Mouse (Mus musculus): ENCODE measurements around the gene Hoxc4. TPM values are rescaled to one million over a fixed set of nuclear protein-coding genes. Genes with fewer than 3 reads are reported as not detected.

Gene Hoxc4
- polyA plus RNA-seq, 1 experiment from 2014 or later = not detected

DNA sequence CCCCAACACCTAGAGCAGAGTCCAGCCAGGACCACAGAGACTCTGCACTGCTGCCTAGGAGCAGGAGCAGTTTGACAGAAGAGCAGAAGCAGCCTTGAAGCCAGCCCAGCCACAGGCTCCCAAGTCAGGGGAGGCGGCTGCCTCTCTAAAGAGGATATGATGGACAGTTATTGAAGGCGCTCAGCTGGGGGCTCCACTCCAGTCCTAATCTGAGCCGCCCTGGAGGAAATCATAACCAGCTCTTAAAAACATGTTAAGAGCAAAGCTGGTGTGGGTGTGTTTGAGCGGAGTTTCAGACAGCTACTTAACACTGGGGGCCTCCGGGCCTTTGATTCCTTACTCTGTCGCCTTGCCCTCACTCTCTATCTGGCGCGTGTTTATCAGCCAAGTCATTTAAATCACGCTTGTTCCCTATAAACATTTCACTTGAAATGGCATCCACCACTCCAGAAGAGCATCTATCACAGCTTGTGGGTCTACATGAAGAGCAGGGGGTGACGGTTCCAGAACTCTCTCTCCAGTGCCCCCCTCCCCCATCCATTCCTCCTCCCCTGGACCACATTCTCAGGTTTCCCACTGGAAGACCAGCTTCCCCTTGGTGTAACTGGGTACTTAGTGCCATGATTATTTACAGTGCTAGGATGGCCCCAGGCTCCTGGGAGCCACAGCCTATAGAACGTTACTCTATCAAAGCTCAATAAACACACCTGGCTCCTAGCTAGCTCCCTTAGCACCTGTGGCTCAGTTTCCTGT, 56.1 kb downstream of the Hoxc4 start:
- no peak for DNase-seq (ENCODE audit: low spot score)
- WGBS = 52% methylated on average over 11 of the region's 11 CpGs
- no peaks in the 10 kb centered on the region for H3K36me3 ChIP-seq (ENCODE audit: control insufficient read depth, insufficient read depth, low read length)
- ATAC-seq = no peak
- no peak overlapping the region for H3K27ac ChIP-seq (ENCODE audit: low read depth, low read length)
- no peak overlapping the region for H3K9ac ChIP-seq (ENCODE audit: low read length)
- H3K4me2 ChIP-seq (ENCODE audit: low read length) = no peak overlapping the region
- no peaks in the 10 kb centered on the region for H3K9me3 ChIP-seq (replicated peaks; ENCODE audit: control insufficient read depth, low read length)
- H3K4me1 ChIP-seq (ENCODE audit: control insufficient read depth, insufficient read depth, low read length) = no peaks in the 10 kb centered on the region
- H3K27me3 ChIP-seq (replicated peaks; ENCODE audit: control insufficient read depth, insufficient read depth, low read length) = peaks cover 33% of the 10 kb centered on the region
- H3K4me3 ChIP-seq (ENCODE audit: low read depth, low read length) = no peak overlapping the region

GRCm38 (mm10) chr15:103077673-103078072, 58.9 kb downstream of the Hoxc4 start:
- no peaks in the 10 kb centered on the region for H3K9me3 ChIP-seq (replicated peaks; ENCODE audit: control insufficient read depth, low read length)
- H3K4me1 ChIP-seq (ENCODE audit: control insufficient read depth, insufficient read depth, low read length) = no peaks in the 10 kb centered on the region
- ATAC-seq (no peak), DNase-seq (ENCODE audit: low spot score) (no peak)
- H3K4me3 ChIP-seq (ENCODE audit: low read depth, low read length) = no peak overlapping the region
- H3K9ac ChIP-seq (ENCODE audit: low read length) = no peak overlapping the region
- H3K36me3 ChIP-seq (ENCODE audit: control insufficient read depth, insufficient read depth, low read length) = no peaks in the 10 kb centered on the region
- 77% methylated on average over 2 of the region's 2 CpGs for WGBS
- peaks cover 30% of the 10 kb centered on the region for H3K27me3 ChIP-seq (replicated peaks; ENCODE audit: control insufficient read depth, insufficient read depth, low read length)
- H3K27ac ChIP-seq (ENCODE audit: low read depth, low read length) = no peak overlapping the region
- no peak overlapping the region for H3K4me2 ChIP-seq (ENCODE audit: low read length)

DNA sequence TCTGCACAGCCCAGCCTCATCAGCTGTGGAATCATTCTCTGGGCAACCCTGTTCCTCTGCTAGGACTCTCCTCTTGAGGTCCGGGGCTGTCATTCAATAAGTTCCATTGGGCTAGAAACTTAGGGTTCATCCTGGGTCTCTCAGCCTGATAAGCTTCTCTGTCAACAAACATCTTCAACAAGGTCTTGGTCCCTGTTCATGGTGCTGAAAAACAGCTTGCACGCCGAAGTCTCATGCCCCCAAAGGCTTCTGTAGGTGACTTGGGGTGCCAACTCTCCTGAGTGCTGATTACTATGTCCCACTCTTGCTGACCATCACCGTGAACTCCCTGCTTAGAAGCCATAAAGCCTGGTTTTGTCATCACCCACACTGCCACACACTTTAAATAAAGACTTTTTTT, 63.9 kb downstream of the Hoxc4 start:
- DNase-seq (ENCODE audit: low spot score) (no peak), ATAC-seq (no peak)
- Histone ChIP-seq H3K27me3 (replicated peaks; ENCODE audit: control insufficient read depth, insufficient read depth, low read length) (peaks cover 70% of the 10 kb centered on the region), H3K4me2 (ENCODE audit: low read length) (no peak overlapping the region), H3K36me3 (ENCODE audit: control insufficient read depth, insufficient read depth, low read length) (no peaks in the 10 kb centered on the region), H3K4me1 (ENCODE audit: control insufficient read depth, insufficient read depth, low read length) (peaks cover 15% of the 10 kb centered on the region), H3K9me3 (replicated peaks; ENCODE audit: control insufficient read depth, low read length) (no peaks in the 10 kb centered on the region), H3K27ac (ENCODE audit: low read depth, low read length) (no peak overlapping the region), H3K4me3 (ENCODE audit: low read depth, low read length) (no peak overlapping the region), H3K9ac (ENCODE audit: low read length) (no peak overlapping the region)
- 65% methylated on average over 4 of the region's 4 CpGs for WGBS

GRCm38 (mm10) chr15:103083598-103083997, 64.9 kb downstream of the Hoxc4 start:
- DNase-seq (ENCODE audit: low spot score) (no peak), ATAC-seq (no peak)
- Histone ChIP-seq H3K4me3 (ENCODE audit: low read depth, low read length) (no peak overlapping the region), H3K27me3 (replicated peaks; ENCODE audit: control insufficient read depth, insufficient read depth, low read length) (peaks cover 77% of the 10 kb centered on the region), H3K27ac (ENCODE audit: low read depth, low read length) (no peak overlapping the region), H3K36me3 (ENCODE audit: control insufficient read depth, insufficient read depth, low read length) (no peaks in the 10 kb centered on the region), H3K9ac (ENCODE audit: low read length) (no peak overlapping the region), H3K9me3 (replicated peaks; ENCODE audit: control insufficient read depth, low read length) (no peaks in the 10 kb centered on the region), H3K4me2 (ENCODE audit: low read length) (no peak overlapping the region), H3K4me1 (ENCODE audit: control insufficient read depth, insufficient read depth, low read length) (peaks cover 15% of the 10 kb centered on the region)
- 82% methylated on average over 1 of the region's 1 CpGs for WGBS

- H3K27me3 ChIP-seq (replicated peaks; ENCODE audit: control insufficient read depth, insufficient read depth, low read length) = peaks cover 82% of the 10 kb centered on the region
- H3K4me2 ChIP-seq (ENCODE audit: low read length) = no peak overlapping the region
- WGBS = 67% methylated on average over 1 of the region's 1 CpGs
- no peak overlapping the region for H3K27ac ChIP-seq (ENCODE audit: low read depth, low read length)
- no peaks in the 10 kb centered on the region for H3K36me3 ChIP-seq (ENCODE audit: control insufficient read depth, insufficient read depth, low read length)
- no peaks in the 10 kb centered on the region for H3K9me3 ChIP-seq (replicated peaks; ENCODE audit: control insufficient read depth, low read length)
- no peak overlapping the region for H3K4me3 ChIP-seq (ENCODE audit: low read depth, low read length)
- peaks cover 15% of the 10 kb centered on the region for H3K4me1 ChIP-seq (ENCODE audit: control insufficient read depth, insufficient read depth, low read length)
- ATAC-seq (no peak), DNase-seq (ENCODE audit: low spot score) (no peak)
- no peak overlapping the region for H3K9ac ChIP-seq (ENCODE audit: low read length)
Measured at GRCm38 (mm10) chr15:103084944-103085343, 66.2 kb downstream of the Hoxc4 start.

- peak; percentile 51 for DNase-seq (ENCODE audit: low spot score)
- peak; percentile 52 for ATAC-seq
- H3K9me3 ChIP-seq (replicated peaks; ENCODE audit: control insufficient read depth, low read length) = no peaks in the 10 kb centered on the region
- H3K4me1 ChIP-seq (ENCODE audit: control insufficient read depth, insufficient read depth, low read length) = peaks cover 15% of the 10 kb centered on the region
- H3K4me3 ChIP-seq (ENCODE audit: low read depth, low read length) = peak overlapping the region; percentile 25
- H3K27me3 ChIP-seq (replicated peaks; ENCODE audit: control insufficient read depth, insufficient read depth, low read length) = peaks cover 83% of the 10 kb centered on the region
- H3K36me3 ChIP-seq (ENCODE audit: control insufficient read depth, insufficient read depth, low read length) = no peaks in the 10 kb centered on the region
- WGBS = under 1% methylated on average over 60 of the region's 61 CpGs
- H3K9ac ChIP-seq (ENCODE audit: low read length) = peak overlapping the region; percentile 18; the same call in 1 of the 2 replicates
- no peak overlapping the region for H3K27ac ChIP-seq (ENCODE audit: low read depth, low read length)
- peak overlapping the region; percentile 50 for H3K4me2 ChIP-seq (ENCODE audit: low read length)
Measured at GRCm38 (mm10) chr15:103085831-103086671, 67.3 kb downstream of the Hoxc4 start.

MicroRNA genes within 50 kb of the gene (microRNA counts, 519-probe panel; counts per million panel counts)
- microRNA mmu-miR-615-3p (not detected), microRNA mmu-miR-615-5p (not detected)

Small RNA genes within 50 kb of the gene (microRNA-seq; reads per million reads assigned to microRNA genes)
- gene Mir196a-2 = 0.93 reads per million
- gene Mir615 = 15.2 reads per million, percentile 36 among the genes with 10 or more reads in this experiment

Other genes with a start within 250 kb of the Hoxc4 start
- not detected in 2 replicates for gene Hoxc13, start 97.8 kb upstream of the Hoxc4 start, polyA plus RNA-seq (2014; fragmentation: Nextera tagmentation; extraction: Ambion mirVana)
- not detected in 2 replicates for gene Hoxc12, start 82.2 kb upstream of the Hoxc4 start, polyA plus RNA-seq (2014; fragmentation: Nextera tagmentation; extraction: Ambion mirVana)
- not detected in 2 replicates for gene Hoxc11, start 64.5 kb upstream of the Hoxc4 start, polyA plus RNA-seq (2014; fragmentation: Nextera tagmentation; extraction: Ambion mirVana)
- not detected in 2 replicates for gene Hoxc10, start 52.1 kb upstream of the Hoxc4 start, polyA plus RNA-seq (2014; fragmentation: Nextera tagmentation; extraction: Ambion mirVana)
- gene Hoxc5, start 51.5 kb upstream of the Hoxc4 start, polyA plus RNA-seq (2014; fragmentation: Nextera tagmentation; extraction: Ambion mirVana) = not detected in 2 replicates
- not detected in 2 replicates for gene Hoxc9, start 42.5 kb upstream of the Hoxc4 start, polyA plus RNA-seq (2014; fragmentation: Nextera tagmentation; extraction: Ambion mirVana)
- gene Hoxc8, start 28.3 kb upstream of the Hoxc4 start, polyA plus RNA-seq (2014; fragmentation: Nextera tagmentation; extraction: Ambion mirVana) = not detected in 2 replicates
- not detected in 2 replicates for gene Hoxc6, start 20.7 kb upstream of the Hoxc4 start, polyA plus RNA-seq (2014; fragmentation: Nextera tagmentation; extraction: Ambion mirVana)
- gene Smug1, start 148.2 kb downstream of the Hoxc4 start, polyA plus RNA-seq (2014; fragmentation: Nextera tagmentation; extraction: Ambion mirVana) = 25.3 and 26.5 TPM in 2 replicates
- 154 and 164 TPM in 2 replicates for gene Cbx5, start 220.9 kb downstream of the Hoxc4 start, polyA plus RNA-seq (2014; fragmentation: Nextera tagmentation; extraction: Ambion mirVana)
- gene Hnrnpa1, start 221.5 kb downstream of the Hoxc4 start, polyA plus RNA-seq (2014; fragmentation: Nextera tagmentation; extraction: Ambion mirVana) = 790 and 857 TPM in 2 replicates
- gene Nfe2, start 239.5 kb downstream of the Hoxc4 start, polyA plus RNA-seq (2014; fragmentation: Nextera tagmentation; extraction: Ambion mirVana) = 0.42 and 1.1 TPM in 2 replicates

All from forebrain, embryonic 14.5 days (tissue).